Mouse (Mus musculus) common myeloid progenitor, adult 5-6 weeks (primary cell): Measurements from ENCODE around the gene Fzd9. TPM values are rescaled to one million over a fixed set of nuclear protein-coding genes. Genes with fewer than 3 reads are reported as not detected.
A peak's percentile ranks its signal among the peaks of the same experiment; 100 is the strongest.

ENCODE experiments used
- ATAC-seq: replicated peaks from 2 replicates; pipeline ENCODE4 v1.8.0; 2016; ENCODE audit warnings: low read depth, mild to moderate bottlenecking, moderate TSS enrichment, inconsistent platforms; ENCODE audit not compliant: poor library complexity, severe bottlenecking
- total RNA-seq: library from RNA; stranded (forward); fragments of 200-1000, 187-1606 nt; gene quantifications from 2 replicates; pipeline ENCODE4 v1.2.3, GENCODE M21; 2017

Gene Fzd9
- total RNA-seq = 0.14 and 0.29 TPM in 2 replicates

DNA sequence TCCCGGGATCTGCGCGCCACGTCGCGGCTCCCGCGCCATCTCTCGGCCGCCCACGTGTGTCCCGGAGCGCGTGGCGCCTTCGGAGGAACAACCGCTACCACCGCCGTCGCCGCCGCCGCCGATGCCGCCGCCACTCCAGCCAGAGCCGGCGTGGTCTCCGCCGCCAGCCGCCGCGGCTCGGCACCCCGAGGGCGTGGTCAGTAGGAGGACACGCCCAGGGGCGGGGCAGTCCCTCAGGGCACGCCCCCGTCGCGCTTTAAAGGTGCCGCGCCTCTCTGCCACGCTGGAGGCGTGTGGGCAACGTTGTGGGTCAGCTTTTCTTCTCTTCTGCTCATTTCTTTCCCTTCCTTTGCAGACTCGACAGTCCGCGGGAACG lies at the start of gene Fzd9:
Gene Fzd9, minus strand, starts transcription at position 152 of the 376 bp plus-strand sequence.
- peak; percentile 87 for ATAC-seq

DNA sequence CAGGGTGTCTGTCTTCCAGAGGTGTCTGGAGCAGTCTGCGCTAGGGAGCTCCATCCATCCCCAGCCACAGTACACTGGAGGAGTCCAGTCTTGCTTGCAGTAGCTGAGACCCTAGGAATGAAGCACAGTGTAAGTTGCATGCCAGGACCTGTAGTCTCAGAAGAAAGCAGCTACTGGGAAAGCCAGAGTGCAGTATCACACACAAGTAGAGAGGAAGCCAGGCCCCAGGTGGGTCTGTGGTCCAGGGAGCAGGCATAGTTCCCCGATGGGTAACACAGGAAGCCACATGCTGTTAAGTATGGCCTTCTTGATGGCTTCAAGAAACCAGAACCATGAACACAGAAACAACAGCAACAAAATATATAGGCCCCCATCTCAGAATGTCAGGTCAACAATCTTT lies 41.0 kb upstream of the Fzd9 start:
- ATAC-seq = no peak

- no peak for ATAC-seq
These were observed 40.2 kb upstream of the Fzd9 start for GRCm38 (mm10) chr5:135291193-135291592.

DNA sequence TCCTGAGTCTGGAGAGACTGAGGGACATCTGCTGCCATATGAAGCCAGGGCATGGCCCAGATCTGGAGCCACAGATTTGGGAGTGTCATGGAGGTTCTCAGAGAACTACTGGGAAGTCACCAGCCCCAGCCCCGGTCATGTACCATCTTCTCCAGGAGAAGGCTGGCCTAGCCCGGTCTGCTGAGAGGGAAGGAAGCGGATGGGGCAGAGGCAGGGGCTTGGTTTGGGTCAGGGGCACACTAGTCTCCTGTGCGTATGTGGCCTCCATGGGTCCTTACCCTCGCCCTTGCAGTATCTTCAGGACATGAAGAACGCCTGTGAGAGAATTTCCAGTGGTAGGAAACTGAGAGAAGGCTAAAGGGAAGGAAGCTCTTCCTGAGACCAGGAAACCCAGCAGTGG lies 39.7 kb upstream of the Fzd9 start:
- no peak for ATAC-seq

- ATAC-seq = no peak
These were observed 35.9 kb upstream of the Fzd9 start for GRCm38 (mm10) chr5:135286926-135287325.

DNA sequence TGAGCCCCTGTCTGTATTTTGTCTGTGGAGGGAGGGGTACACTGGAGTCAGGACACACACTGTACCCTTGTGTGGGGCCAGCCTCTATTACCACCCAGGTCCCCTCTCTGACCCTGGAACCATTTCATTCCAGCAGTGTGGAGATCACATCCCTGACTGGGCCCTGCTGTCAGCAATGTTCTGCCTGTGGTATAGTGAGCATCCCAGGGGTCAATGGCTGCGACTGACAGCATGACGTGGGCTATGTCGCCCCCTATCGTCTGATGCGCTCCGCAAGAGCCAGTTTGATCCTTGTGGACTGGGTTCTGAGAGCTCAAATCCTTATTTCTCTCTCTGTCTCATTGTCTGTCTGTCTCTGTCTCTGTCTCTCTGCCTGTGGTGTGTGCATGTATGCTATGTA lies 35.2 kb upstream of the Fzd9 start:
- peak; percentile 96 for ATAC-seq

- no peak for ATAC-seq
These were observed 34.2 kb upstream of the Fzd9 start for GRCm38 (mm10) chr5:135285211-135285610.

- ATAC-seq = no peak
These were observed 29.2 kb upstream of the Fzd9 start for GRCm38 (mm10) chr5:135280226-135280625.

GRCm38 (mm10) chr5:135276597-135276996 lies 25.6 kb upstream of the Fzd9 start:
- no peak for ATAC-seq

DNA sequence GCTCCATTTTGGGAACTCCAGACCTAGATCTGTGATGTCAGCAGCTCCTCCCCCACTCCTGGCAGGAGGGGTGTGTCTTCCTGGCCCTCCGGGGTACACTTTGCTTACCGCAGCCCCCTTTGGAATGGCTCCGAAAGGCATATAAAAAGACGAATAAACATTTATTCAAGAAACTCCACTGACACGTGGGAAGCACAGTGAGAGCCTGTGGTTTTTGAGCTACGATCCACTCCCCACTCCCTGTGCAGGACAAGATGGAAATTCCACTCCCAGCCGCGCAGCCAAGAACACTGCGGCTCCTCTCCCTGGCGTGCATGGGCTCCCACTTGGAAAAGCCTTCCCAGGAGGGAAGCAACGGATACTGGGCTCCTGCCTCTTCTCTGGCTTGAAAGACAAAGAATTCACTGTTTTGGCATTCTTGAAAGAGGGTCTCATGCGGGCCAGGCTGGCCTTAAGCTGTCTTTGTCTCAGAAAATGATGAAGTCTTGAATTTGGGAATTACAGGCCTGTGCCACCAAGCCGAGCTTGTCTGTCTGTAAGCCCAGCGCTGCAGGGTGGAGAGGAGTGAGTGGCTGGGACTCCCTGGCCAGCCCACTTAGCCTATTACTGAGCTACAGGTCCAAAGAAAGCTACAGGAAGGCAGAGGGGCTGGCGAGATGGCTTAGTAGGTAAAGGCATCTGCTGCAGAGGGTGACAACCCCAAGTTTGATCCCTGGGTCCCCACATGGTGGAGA lies 23.8 kb upstream of the Fzd9 start:
- ATAC-seq = no peak

GRCm38 (mm10) chr5:135271563-135272165 lies 20.6 kb upstream of the Fzd9 start:
- ATAC-seq = no peak

- ATAC-seq = no peak
These were observed 19.3 kb upstream of the Fzd9 start for GRCm38 (mm10) chr5:135270361-135270760.

DNA sequence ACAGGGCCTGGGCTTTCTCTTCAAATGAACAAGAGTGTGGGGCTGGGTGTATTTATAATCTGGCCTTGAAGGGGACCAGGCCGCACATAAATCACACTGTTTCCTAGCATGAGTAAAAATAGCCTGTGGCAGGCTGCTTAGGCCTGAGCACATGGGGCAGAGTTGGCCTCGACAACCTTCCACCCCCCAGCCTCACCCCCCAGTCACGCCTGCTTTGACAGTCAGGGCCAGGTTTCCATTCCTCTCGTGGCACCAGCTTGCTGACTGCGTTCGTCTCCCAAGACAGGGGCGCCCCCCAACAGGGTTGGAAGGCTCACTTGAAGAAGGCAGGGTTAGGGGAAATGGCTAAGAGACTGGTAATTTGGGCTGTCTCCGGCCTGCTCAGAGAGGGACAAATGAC lies 18.4 kb upstream of the Fzd9 start:
- no peak for ATAC-seq

DNA sequence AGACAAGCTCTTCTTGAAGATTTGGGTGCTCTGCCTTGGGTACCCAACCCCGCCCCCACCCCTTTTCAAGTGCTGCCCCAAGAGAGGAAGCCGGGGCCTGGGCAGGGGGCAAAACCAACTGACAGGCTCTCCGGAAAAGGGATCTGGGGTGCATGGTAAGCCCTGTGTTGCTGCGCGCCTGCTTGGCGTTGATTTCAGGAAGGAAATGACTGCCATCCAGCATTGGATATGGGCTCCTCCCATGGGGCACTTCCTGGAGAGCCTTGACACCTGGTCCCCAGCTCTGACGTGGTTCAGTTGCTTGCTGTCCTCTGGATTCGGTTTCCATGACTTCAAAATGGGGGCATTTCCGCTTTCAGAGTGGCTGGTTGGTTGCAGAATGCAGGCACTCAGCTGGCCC lies 13.5 kb upstream of the Fzd9 start:
- ATAC-seq = peak; percentile 91

DNA sequence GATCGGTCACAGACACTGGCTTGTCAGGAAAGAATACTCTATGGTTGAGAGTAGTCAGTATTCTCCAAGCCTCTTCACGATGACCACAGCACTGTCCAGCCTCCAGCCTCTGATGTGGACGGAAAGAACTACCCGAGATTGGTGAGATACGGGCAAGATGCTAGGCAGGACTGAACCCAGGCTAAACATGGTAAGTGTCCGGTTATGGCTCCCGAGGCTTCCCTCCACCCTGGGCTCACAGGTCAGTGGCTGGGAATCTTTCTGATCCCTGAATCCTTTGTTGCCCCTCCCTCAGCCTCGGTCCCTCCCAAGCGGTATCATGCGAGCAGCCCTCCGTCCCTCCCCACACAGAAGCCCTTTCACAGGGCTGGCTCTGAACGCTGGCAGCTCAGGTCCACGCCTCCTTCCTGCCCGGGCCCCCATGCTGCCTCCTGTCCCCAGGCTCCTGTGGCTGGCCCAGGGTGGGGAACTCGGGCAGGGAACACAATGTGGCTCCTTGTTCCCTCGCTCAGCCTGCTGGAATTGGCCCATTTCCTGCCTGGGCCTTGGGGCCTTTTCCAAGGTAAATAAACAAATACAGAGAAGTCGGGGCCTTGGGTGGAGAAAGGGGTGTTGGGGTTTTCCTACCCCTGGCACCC lies 13.0 kb upstream of the Fzd9 start:
- peak; percentile 71 for ATAC-seq

DNA sequence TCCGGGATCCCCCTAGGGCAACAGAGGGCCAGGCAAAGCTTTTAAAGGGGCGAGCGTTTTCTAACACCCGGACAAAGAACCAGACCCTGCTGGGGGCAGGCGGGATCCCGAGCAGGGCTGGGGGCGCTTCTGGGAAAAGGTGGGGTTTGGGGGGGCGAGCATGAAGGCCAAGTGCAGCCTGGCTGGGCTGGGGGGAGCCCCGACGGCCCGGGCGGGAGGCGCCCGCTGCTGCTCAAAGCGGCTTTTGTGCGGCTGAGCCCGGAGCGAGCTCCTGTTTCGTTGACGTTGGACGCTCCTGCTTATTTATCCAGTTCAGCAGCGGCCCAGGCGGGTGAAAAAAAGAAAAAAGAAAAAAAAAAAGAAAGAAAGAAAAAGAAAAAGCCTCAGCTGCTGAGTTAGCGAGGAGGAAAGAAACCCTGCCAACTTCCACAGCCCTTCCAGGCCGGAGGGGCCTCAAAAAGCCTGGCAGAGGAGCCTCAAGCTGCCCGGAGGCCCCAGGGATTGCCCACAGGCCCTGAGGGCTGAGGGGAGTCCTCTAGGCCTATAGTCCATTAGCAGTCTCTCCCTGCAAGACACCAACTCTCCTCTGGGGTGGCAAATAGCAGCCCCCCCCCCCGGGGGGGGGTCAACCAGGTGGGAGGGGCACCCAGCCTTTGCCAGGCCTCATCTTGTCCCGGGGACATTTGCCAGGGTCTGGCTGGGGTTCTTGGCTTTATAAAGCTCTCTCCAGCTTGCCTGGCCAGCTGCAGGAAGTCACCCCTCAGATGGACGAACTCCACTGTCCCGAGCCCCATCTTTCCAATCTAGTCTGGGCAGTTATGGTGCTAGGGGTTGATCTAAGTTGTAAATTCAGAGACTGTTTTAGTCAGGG lies 7.5 kb upstream of the Fzd9 start:
- ATAC-seq = no peak

GRCm38 (mm10) chr5:135257559-135257958 lies 6.5 kb upstream of the Fzd9 start:
- ATAC-seq = no peak

DNA sequence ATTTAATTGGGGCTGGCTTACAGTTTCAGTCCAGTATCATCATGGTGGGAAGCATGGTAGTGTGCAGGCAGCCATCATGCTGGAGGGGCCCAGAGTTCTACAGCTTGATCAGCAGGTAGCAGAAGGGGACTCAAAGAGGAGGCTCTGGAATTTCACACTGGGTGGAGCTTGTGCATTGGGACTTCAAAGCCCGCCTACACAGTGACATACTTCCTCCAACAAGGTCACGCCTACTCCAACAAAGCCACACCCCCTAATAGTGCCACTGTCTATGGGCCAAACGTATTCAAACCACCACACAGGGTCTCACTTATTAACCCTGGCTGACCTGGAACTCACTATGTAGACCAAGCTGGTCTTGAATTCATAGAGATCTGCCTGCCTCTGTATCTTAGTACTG lies 5.1 kb upstream of the Fzd9 start:
- ATAC-seq = no peak

GRCm38 (mm10) chr5:135253741-135254401 lies 2.8 kb upstream of the Fzd9 start:
- ATAC-seq = no peak
